Mouse (Mus musculus) cerebellum, postnatal 25 days (tissue): ENCODE data around the gene Scn2b.

ENCODE experiments used
- DNase-seq, 2 experiments: peaks; one replicate each; pipeline ENCODE4 v3.0.0; 2021; ENCODE audit warnings: mixed read lengths in 2 of 2

The Scn2b gene

DNA sequence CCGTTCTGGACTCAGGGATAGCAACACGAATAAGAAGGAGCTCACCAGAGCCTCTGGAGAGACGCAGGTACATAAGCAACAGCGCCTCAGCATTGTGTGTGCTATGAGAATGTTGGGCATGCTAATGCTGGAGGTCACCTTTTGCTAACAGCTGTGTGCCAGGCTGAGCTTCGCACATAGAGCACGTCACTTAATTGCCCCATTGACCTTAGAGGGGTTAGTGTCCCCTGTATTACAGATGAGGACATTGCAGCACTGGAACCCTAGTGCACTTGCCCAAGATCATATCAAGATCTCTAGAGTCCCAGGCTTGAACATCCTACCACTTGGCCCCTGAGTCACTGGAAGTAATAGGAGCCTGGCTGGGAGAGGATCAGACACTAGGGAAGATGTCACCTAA lies 3.0 kb downstream of the Scn2b start:
- DNase-seq: peak in 1 of 2 experiments; percentile 35

DNA sequence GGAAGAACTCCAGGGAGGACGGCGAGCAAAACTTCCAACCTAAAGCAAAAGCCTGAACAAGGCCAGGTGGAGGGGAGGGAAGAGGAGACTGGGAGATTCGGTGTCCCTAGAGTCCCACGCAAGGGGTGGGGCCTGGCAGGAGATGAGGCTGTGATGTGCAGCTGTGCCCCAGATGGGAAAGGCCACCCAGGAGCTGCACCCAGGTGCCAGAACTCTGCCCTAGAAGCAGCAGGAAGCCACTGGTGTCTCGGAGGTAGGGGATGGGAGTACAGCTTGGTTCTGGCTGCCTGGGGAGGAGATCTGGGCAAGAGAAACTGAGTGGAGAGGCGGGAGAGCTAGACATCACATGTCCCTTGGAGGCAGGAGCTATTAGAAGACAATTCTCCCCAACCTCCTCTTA lies 3.4 kb downstream of the Scn2b start:
- DNase-seq: peak; percentile 58 to 65

DNA sequence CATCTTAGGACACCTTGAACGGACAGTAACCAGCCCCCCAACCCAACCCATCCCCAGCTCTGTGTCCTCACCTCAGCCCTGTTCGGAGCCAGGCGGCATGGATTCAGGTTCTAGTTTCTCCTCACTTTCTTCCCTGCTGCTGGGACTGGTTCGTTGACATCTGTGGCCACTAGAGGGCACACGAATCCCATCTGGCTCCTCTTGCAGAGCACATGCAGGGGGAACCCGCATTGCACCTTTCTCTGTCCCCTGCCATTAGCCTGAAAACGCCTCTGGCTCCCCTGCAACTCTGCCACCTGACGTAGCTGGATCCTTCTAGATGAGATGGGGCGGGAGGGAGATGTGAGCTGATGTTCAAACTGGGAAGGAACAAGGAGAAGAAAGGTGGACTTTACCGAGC lies 4.2 kb downstream of the Scn2b start:
- peak; percentile 90 to 92 for DNase-seq

DNA sequence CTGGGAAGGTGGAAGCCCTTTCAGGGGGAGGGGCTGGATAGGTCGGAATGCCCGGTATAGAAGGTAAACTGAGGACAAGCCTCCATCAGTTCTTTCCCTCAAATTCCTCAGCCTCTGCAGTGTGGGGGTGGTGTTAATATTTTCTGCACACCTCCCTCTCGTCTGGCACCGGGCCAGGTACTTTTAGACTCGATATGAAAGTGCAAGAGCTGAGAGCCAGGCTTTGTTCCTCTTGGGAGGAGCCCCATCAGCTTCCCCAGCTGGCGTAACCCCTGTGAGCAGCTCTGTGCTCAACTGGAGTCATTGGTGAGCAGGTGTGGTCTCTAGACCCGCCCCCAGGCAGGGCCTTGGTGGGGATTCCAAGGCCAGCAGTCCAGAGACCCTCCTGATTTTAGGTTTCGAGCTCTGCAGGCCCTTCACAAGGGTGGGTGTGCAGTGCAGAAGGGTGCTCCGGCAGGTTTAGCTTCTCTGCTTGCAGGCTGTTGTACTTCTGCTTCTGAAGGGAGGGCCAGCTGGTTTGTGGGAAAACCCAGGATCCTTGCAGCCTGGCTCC lies 4.7 kb downstream of the Scn2b start:
- peak; percentile 61 to 73 for DNase-seq

DNA sequence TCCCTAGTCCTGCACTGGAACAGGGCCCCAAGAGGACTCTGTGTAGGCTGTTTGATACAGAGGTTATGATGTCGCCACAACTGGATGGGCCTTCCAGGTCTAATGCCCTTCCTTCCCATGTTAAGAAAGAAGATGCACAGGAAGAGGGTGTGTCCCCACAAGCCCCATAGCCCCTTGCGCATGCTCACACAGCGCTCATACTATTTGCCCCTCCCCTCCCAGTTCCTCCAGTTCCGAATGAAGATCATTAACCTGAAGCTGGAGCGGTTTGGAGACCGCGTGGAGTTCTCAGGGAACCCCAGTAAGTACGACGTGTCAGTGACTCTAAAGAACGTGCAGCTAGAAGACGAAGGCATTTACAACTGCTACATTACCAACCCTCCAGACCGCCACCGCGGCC lies 7.6 kb downstream of the Scn2b start:
- DNase-seq: no peak

DNA sequence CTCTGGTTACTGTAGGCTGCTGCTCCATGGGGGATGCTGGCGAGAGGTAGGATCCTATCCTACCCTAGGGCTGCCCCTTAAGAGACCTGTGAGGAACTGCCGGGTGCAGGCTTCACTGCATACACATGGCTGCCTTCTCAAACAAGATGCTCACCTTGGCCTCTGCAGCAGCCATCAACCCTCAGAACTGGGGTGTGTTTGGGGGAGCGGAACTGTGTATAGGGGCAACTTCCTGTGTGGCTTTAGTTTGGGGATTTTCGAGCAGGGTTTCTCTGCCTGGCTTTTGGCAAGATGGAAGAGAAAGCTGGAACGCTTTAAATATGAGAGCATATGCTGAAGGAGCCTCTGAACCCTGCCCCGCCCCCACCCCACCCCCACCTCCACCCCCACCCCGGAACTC lies 9.4 kb downstream of the Scn2b start:
- no peak for DNase-seq

DNA sequence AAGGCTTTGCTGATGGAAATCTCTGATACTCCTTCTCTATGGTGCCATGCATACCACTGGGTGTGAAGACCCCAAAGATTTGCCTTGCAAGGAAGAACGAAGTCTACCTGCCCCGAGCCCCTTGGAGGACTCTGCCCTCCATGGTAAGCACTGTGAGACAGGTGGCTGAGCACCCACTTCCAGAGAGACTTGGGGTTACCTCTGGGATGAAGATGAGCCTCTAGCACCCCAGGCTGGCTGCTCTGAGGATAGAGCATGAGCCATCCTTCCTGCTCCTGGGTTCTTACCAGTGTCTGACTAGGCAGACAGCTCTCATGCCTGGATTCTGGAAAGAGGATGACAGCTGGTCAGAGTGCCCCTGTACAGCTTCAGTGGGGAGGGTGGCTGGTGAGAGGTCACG lies 12.5 kb downstream of the Scn2b start:
- no peak for DNase-seq

DNA sequence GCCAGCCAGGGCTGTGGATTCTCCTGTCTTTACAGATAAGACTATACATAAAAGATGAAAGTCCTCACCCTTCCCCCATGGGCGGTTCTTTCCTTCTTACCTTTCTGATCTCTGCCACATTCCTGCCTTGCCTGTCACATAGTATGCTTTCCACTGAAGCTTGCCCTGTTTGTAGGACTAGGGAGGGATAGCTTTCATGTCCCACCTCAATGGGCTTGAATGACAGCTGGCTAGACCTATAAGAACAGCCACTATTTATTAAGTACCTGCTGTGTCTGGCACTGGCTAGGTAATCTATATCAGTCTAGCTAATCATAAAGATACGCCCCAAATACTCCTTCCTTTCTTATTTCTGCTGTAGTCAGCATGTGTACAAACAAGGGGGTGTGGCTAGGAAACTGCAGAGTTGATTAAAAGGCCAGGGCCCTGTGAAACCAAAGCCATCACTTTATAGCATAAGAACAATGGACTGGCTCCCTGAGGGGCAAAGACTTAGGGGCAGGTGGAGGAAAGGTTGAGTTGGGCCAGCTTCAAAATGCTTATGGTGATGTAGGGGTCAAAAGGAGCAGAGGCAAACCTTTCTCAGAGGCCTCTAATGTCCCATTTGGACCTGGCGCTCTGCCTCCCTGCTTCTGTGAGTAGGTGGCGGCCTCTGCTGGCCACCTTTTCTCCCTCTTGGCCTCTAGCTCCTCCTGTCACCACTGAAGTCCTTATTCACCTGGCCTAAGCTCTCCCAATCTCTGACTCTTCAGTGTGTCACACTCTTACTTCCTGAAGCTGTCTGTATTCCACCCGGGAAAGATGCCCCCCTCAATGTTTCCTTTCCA lies 16.1 kb downstream of the Scn2b start:
- peak; percentile 85 to 92 for DNase-seq

DNA sequence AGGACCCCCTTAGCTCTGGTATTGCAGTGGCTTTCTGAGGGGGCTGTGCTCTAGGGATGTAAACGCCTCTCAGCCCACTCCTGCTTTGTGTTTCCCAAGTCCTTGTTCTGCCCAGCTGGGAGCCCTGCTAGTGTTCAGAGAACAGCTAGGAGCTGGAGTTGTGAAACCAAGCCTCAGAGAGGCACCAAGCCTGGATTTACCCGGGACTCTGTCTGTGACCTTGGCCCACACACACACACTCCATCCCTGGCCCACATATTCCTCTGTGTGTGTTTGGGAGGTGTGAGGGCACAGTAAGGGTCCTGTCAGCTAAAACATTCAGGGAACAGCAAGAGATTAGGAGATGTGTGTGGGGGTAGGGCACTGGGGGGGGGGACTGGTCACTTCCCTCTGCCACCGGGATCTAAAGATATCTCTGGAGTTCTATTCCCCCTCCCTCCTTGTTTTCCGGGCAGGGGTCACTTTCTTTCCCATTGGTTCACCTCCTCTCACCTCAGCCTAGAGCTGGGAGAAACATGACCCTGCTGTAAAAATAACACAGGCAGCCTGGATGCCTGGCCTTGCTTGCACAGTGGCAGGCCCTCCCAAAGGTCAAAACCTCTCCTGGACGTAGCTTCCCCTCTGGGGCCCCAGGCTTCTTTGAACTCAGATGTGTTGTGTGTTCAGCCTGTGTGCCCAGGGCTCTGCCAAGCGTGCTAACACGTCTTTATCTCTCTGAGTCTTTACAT lies 19.0 kb downstream of the Scn2b start:
- DNase-seq: no peak

DNA sequence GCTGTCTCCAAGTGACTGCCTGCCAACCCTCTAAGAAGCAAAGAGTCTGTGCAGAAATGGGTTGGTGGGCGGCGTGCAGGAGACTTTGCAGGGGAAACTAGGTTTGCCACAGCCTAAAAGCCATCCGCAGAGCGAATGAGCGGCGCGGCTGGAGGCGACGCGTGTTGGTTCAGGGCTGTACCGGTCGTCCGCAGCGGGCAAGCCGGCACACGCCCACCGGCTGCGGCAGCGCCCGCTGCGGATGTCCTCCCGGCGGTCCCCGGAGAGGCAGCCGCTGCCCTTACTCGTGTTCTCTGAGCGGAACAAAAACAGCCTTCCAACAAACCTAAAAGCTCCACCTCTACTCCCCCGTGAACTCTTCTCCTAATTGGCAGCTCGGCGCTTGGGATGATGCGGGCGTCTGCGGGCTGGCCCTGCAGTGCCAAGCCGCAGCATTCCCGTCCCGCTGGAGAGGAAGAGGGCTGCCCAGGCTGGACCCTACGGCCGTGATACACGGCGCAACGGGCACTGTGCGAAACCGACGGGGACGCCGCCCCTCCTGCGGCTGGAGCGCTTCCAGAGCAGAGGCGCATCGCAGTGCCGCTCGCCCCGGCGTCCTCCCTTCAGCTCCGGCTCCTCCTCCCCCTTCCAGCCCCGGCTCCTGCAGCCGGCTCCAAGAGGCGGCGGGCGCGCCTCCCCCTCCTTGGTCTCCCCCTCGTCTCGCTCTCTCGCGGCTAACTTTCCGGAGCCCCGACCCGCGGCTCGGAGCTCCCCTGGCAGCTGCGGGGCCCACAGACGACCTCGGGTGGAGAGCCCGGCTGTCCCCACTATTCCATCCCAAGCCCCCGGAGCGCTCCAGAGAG lies 20.8 kb downstream of the Scn2b start, which contains the start of gene Scn4b:
Gene Scn4b (plus strand): TSS at position 205 of the 842 bp plus-strand sequence.
- DNase-seq: peak; percentile 48 to 61

DNA sequence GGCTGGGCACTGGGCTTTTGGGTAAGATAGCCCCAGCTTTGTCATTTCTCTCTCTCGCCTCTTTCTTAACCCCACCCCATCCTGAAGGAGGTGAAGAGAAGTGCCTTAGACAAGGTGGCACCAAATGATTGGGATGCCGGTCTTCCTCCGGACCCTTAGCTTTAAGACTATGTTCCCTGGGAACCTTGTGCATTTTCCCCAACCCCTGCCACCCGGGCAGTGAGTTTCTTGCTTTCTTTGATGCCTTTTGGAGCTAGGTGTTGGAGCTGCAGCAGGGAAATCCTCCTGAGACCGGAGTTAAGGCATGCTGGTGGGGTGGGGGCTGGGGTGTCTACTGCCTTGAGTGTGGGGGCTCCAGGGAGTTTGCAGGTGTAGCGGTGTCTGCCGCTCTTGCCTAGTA lies 21.5 kb downstream of the Scn2b start:
- peak in 1 of 2 experiments; percentile 2 for DNase-seq

DNA sequence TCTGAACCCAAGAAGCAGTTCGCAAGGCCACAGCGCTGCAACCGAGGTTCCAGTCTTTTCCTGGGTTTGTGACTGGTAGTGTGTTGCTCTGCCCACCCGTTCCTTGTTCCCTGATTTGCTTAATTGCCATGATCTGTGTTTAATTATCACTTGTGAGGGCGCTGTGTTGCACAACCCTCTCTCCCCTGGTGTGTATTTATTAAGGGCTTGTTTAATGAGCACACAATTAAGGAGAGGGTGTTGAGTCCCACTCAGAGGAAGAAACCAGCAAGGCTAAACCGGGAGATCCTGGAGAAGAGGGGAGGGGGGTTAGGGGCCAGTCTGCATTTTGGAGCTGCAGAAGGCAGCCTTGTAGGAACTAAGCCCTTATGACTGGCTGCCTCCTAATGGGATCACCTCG lies 23.4 kb downstream of the Scn2b start:
- DNase-seq: no peak

DNA sequence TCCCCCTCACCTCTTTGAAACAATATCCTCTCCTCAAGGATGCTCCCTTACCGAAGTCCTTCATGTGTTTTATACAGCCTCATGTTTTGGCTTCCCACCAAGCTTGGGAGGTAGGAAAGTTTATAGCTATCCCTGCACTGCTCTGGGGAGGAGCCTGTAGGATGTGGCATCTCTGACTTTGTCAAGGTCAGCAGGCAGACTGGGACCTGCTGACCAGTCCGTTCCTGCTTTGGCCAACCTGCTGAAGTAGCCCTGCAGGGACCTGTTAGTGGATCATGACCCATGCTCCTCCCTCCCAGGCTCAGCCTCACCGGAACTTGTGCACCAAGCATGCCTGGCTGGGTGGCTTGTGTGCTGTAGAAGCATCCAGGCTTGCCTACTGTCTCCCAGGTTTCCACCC lies 25.1 kb downstream of the Scn2b start:
- peak in 1 of 2 experiments; percentile 6 for DNase-seq

DNA sequence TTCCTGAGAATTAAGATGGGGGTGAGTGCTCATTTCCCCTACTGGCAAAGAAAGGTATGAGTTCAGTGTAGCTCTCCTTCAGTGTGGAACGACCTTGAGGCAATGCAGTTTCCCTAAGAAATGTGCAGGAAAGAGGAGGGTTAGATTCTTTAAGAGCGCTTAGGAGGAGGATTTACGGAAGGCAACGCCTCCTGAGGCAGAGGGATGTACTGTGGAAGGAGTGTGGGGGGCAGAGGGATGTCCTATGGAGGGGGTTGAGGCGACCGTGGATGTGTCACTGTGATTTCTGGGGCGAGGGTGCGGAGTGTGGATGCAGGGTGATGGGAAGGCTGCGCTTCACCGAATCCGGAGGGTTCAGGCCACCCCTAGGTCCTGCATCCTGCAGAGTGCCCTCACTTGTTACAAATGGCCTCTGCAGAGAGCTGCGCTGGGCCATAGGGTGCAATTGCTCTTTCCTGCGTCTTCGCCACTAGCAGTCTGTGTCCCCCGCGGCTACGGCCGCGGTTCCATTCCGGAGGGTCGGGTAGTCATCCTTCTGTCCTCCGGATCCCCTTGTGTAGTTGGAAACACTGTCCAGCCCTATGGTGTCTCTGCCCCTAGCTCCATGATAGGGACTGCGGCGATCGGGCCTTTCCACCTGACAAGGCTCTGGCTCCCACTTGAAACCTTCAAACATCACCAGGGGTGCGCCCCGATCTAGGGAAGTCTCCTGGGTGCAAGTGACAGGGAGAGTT lies 28.1 kb downstream of the Scn2b start:
- DNase-seq: no peak

DNA sequence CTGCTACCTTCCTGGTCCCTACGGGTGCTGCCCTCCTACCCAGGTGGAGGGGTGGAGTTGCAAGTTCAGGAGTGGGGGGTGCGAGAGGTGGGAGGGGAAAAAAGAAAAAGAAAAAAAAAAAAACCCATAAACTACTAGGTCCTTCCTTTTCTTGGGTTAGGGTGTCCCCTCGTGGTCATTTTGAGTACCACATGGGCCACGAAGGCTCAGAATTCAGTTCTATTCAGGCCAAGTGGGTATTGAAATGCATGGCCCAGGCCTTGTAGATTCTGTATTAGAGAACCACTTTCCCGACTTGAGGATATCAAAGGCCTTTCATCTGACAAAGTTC lies 28.6 kb downstream of the Scn2b start:
- DNase-seq: peak; percentile 85 to 90

DNA sequence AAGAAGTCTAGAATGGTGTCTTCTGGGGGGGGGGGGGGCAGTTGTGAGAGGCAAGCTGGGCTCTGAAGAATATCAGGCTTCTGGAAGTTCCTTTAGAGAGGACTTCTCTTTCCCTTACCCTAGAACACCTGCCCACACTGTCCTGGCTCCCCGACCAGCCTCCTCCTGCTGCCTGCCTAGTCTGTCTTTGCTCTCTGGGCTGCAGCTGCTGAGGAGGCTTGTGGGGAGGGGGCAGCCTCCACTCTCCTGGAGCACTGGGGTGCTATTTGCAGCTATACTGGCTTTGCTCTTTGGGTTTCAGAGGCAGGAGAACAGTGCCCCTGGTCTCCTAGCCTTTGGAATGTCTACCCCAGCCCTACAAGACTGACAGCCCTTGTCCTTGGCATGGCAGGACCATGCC lies 33.4 kb downstream of the Scn2b start:
- DNase-seq: no peak

DNA sequence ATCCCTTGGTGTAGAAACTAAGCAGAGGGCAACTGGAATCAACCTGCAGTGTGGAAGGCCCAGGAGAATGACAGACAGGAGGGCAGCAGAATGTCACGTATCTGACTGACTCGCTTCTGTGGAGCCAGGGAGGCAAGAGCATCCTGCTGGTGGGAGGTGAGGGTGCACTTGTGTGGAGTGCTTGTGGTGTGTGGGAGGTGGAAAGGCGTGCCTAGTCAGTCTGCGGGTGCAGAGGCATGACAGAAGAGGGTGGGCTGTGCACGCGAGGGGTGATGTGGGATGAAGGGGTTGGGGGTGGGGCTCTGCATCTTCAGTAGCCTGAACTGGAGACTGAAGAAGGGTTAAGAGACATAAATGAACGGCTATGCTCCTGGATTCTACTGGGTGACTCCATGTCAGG lies 35.8 kb downstream of the Scn2b start:
- no peak for DNase-seq

DNA sequence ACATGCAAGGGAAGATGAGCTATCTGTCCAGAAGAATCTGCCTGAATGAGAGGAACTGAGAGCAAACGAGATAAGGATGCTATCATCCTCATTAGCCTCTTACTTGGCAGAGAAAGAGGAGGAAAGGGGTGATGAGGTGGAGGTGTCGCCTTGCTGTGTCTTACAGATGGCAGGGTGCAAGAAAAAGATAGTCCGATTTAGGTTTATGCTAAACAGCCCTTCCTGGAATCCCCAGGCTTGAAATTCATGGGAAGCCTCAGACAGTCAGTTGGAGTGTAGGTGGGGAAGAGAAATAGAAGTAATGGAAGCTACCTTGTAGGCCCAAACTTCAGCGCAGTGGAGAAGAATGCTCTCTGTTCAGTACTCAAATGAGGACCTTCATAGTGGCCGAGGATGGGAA lies 50.3 kb downstream of the Scn2b start:
- DNase-seq: no peak

DNA sequence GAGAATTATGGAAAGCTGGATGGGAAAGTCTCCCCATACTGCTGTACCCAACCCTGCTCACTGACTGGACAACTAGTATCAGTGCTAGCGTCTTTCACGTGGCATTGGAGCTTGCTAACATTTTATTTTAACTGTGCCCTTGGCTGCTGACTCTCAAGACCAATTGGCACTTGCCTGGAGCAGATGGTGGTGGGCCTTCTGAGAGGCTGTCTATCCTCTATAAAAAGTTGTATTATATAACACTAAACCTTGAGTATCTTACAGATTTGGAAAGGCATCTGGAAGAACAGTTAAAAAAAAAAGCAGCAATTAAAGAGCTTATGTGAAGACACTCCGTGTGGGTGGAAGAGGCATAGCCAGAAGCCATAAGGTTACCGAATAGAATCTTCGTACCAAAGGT lies 52.6 kb downstream of the Scn2b start:
- no peak for DNase-seq

DNA sequence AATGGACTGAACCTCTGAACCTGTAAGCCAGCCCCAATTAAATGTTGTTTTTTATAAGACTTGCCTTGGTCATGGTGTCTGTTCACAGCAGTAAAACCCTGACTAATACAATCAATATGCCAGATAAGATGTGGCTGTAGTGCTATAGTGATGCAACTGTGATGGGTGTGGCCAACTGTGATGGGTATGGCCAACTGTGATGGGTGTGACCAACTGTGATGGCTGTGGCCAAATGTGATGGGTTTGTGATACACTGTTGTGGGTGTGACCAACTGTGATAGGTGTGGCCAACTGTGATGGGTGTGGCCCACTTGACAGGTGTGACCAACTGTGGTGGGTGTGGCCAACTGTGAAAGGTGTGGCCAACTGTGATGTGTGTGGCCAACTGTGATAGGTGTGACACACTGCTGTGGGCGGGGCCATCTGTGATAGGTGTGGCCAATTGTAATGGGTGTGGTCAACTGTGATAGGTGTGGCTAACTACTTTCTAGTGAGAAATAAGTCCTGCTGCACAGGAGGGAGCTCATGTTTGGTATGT lies 53.6 kb downstream of the Scn2b start:
- DNase-seq: no peak

DNA sequence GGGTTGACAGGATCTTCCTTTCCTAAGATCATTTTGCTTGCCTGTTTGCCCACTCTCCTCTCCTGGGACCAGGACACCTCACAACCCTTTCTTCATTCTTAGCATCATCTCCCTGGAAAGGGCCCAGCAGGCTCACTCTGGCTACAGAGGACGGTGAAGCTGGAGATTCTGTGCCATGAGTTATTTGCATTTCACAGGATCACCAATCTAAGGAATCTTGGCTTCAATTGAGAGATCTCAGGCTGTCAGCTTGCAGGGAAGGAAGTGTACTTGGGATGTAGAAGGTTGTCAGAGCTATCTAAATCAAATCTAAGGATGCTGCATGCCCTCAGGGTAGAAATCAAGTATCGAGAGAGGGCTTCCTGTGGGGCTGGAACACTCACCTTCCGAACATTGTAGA lies 55.9 kb downstream of the Scn2b start:
- no peak for DNase-seq

DNA sequence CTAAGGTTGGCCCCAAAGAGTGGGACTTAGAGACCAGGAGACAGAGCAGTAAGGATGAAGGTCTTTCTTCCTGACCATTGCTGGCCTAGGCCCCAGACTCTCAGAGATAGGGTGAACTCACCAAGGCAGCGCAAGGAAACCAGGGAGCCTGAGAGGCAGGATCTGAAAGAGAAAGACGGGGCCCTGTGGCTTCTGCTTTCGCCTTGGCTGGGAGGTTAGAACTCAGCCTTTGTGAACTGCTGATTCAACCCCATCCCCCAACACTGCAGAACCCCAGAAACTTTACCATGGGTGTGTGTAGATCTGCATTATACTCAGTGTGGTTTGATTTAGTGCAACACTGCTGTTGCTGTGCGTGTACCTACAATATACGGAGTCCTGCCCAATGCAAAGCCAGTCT lies 61.7 kb downstream of the Scn2b start:
- DNase-seq: no peak
